Mouse (Mus musculus) forebrain, embryonic 13.5 days (tissue): Measurements from ENCODE around the gene Dnah17. TPM values are rescaled to one million over a fixed set of nuclear protein-coding genes. Genes with fewer than 3 reads are reported as not detected.

Experiments
- ATAC-seq: fragments of 200-750 bp; cut with Nextera tagmentation; 2 replicates; pipeline ENCODE4 v1.8.0; 2017
- H3K27ac ChIP-seq: fragments of 300-500 bp; sonication (generic); 2 replicates; pipeline ENCODE4 v1.5.1; 2015; ENCODE audit warnings: inconsistent platforms, mild to moderate bottlenecking, moderate library complexity
- H3K27me3 ChIP-seq: fragments of 300-500 bp; sonication (generic); 2 replicates; pipeline ENCODE4 v1.6.1; 2015; ENCODE audit warnings: mild to moderate bottlenecking, inconsistent platforms
- H3K36me3 ChIP-seq: fragments of 300-500 bp; sonication (generic); 2 replicates; pipeline ENCODE4 v1.6.1; 2015; ENCODE audit warnings: mild to moderate bottlenecking, inconsistent platforms; ENCODE audit not compliant: poor library complexity, severe bottlenecking
- H3K4me1 ChIP-seq: fragments of 300-500 bp; sonication (generic); 2 replicates; pipeline ENCODE4 v1.6.1; 2015; ENCODE audit warnings: inconsistent platforms
- H3K4me2 ChIP-seq: fragments of 300-500 bp; sonication (generic); 2 replicates; pipeline ENCODE4 v1.6.1; 2015; ENCODE audit warnings: inconsistent platforms, mild to moderate bottlenecking, moderate library complexity
- H3K4me3 ChIP-seq: fragments of 300-500 bp; sonication (generic); 2 replicates; pipeline ENCODE4 v1.5.1; 2015; ENCODE audit warnings: mild to moderate bottlenecking, inconsistent platforms
- H3K9ac ChIP-seq: fragments of 300-500 bp; sonication (generic); 2 replicates; pipeline ENCODE4 v1.6.1; 2015; ENCODE audit warnings: mild to moderate bottlenecking, inconsistent platforms
- H3K9me3 ChIP-seq: fragments of 300-500 bp; sonication (generic); replicated peaks from 2 replicates; pipeline ENCODE4 v1.6.1; 2016; ENCODE audit warnings: inconsistent platforms
- WGBS: fragments of 180-500 bp; shearing (Covaris S2); methylation state at CpG from one replicate; pipeline ENCODE4 v1.1.7; 2015; 5-methylcytosine and 5-hydroxymethylcytosine counted together
- polyA plus RNA-seq: library from polyadenylated mRNA; unstranded; fragments of >200 nt; fragmentation: Nextera tagmentation; extraction: Ambion mirVana; gene quantifications from 2 replicates; pipeline ENCODE4 v1.2.1, GENCODE M21; 2015

Gene Dnah17
- polyA plus RNA-seq, 1 experiment from 2014 or later = 0.27 TPM

GRCm38 (mm10) chr11:118013339-118013738, 117.1 kb downstream of the Dnah17 start:
- peaks cover 40% of the 10 kb centered on the region for H3K36me3 ChIP-seq
- H3K27ac ChIP-seq = no peak overlapping the region
- ATAC-seq = no peak
- H3K4me2 ChIP-seq = no peak overlapping the region
- H3K9ac ChIP-seq = no peak overlapping the region
- H3K4me1 ChIP-seq = peaks cover 12% of the 10 kb centered on the region
- H3K4me3 ChIP-seq = no peak overlapping the region
- 69% methylated on average over 2 of the region's 2 CpGs for WGBS
- H3K9me3 ChIP-seq = no peaks in the 10 kb centered on the region
- no peaks in the 10 kb centered on the region for H3K27me3 ChIP-seq

DNA sequence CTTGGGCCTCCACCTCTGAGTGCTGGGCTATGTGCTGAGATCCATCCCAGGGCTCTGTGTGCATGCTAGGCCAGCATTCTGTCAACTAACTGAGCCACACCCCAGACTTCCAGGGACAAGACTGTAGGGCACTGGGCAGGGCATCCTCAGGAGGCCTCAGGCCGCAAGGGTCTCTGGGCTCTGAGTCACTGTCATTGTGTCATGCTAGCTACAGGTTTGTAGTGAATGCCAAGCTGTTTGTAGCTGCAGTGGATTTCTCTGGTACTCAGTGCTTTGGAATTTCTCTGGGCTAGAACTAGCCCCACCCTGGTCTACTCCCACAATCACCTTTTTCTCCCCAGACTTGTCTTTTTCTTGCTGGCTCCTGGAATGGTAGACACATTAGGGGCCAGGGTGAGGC, 117.8 kb downstream of the Dnah17 start:
- Histone ChIP-seq H3K4me2 (no peak overlapping the region), H3K27ac (no peak overlapping the region), H3K36me3 (peaks cover 33% of the 10 kb centered on the region), H3K4me3 (no peak overlapping the region), H3K9ac (no peak overlapping the region), H3K4me1 (peaks cover 18% of the 10 kb centered on the region), H3K9me3 (no peaks in the 10 kb centered on the region), H3K27me3 (no peaks in the 10 kb centered on the region)
- ATAC-seq = no peak
- WGBS = 100% methylated on average over 1 of the region's 1 CpGs

- Histone ChIP-seq H3K27ac (no peak overlapping the region), H3K4me3 (no peak overlapping the region), H3K9ac (peak overlapping the region; percentile 34), H3K4me1 (peaks cover 21% of the 10 kb centered on the region), H3K36me3 (peaks cover 37% of the 10 kb centered on the region), H3K27me3 (no peaks in the 10 kb centered on the region), H3K9me3 (no peaks in the 10 kb centered on the region), H3K4me2 (no peak overlapping the region)
- WGBS = 53% methylated on average over 4 of the region's 4 CpGs
- ATAC-seq = no peak
Observed at GRCm38 (mm10) chr11:118009865-118010571, 120.4 kb downstream of the Dnah17 start.

DNA sequence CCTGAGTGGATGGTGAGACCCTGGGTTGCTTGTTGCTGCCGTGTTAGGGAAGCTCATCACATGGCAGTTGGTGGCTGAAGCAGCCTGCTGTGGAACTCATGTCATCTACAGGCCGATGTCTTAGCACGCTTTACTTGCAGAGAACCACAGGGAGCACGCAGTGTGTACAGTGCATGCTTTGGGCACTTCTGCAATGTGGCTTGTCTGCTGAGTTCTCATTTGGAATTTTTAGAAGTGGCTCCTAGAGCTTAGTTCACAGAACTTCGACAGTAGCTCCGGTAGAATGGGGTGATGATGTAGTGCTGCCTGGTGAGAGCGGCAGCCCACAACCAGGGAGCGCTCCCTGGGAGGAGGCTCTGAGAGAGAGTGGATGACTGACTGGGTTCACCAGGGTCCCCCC, 121.6 kb downstream of the Dnah17 start:
- H3K36me3 ChIP-seq = peaks cover 40% of the 10 kb centered on the region
- H3K9ac ChIP-seq = no peak overlapping the region
- no peaks in the 10 kb centered on the region for H3K27me3 ChIP-seq
- peaks cover 21% of the 10 kb centered on the region for H3K4me1 ChIP-seq
- no peak for ATAC-seq
- 87% methylated on average over 8 of the region's 8 CpGs for whole genome bisulfite sequencing
- H3K4me2 ChIP-seq = no peak overlapping the region
- no peak overlapping the region for H3K4me3 ChIP-seq
- no peak overlapping the region for H3K27ac ChIP-seq
- no peaks in the 10 kb centered on the region for H3K9me3 ChIP-seq

GRCm38 (mm10) chr11:118008144-118008805, 122.2 kb downstream of the Dnah17 start:
- Histone ChIP-seq H3K9ac (no peak overlapping the region), H3K36me3 (peaks cover 46% of the 10 kb centered on the region), H3K27me3 (no peaks in the 10 kb centered on the region), H3K9me3 (no peaks in the 10 kb centered on the region), H3K4me2 (no peak overlapping the region), H3K4me3 (no peak overlapping the region), H3K4me1 (peaks cover 21% of the 10 kb centered on the region), H3K27ac (no peak overlapping the region)
- ATAC-seq = no peak
- 81% methylated on average over 5 of the region's 5 CpGs for WGBS

GRCm38 (mm10) chr11:118007460-118008143, 122.8 kb downstream of the Dnah17 start:
- Histone ChIP-seq H3K4me2 (no peak overlapping the region), H3K4me1 (peaks cover 21% of the 10 kb centered on the region), H3K36me3 (peaks cover 51% of the 10 kb centered on the region), H3K9me3 (no peaks in the 10 kb centered on the region), H3K27me3 (no peaks in the 10 kb centered on the region), H3K27ac (no peak overlapping the region), H3K9ac (no peak overlapping the region), H3K4me3 (no peak overlapping the region)
- no peak for ATAC-seq
- 80% methylated on average over 8 of the region's 8 CpGs for WGBS

DNA sequence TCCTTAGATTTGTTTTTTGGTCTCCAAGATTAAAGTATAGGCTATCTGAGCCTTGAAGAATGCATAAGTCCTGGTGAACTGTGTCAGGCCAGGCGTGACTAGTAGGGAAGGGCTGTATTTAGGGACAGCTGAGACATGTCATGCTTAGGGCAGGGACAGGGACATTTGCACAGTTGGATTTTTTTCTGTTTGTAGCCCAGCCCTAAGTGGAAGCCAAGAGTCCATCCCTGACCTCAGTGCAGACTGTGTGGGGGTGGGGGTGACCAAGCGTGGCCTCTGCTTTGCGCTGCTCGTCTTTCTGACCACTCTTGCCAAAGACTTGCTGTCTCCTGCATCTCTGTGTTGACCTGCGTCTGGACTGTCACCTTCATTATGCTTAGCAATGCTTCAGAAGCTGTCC, 126.2 kb downstream of the Dnah17 start:
- H3K27me3 ChIP-seq = no peaks in the 10 kb centered on the region
- H3K27ac ChIP-seq = no peak overlapping the region
- 92% methylated on average over 5 of the region's 5 CpGs for WGBS
- peaks cover 79% of the 10 kb centered on the region for H3K36me3 ChIP-seq
- ATAC-seq = no peak
- H3K9ac ChIP-seq = no peak overlapping the region
- H3K4me3 ChIP-seq = no peak overlapping the region
- no peak overlapping the region for H3K4me2 ChIP-seq
- H3K9me3 ChIP-seq = no peaks in the 10 kb centered on the region
- H3K4me1 ChIP-seq = peaks cover 14% of the 10 kb centered on the region

GRCm38 (mm10) chr11:118003718-118004117, 126.7 kb downstream of the Dnah17 start:
- WGBS = 91% methylated on average over 5 of the region's 5 CpGs
- no peaks in the 10 kb centered on the region for H3K9me3 ChIP-seq
- no peak overlapping the region for H3K27ac ChIP-seq
- ATAC-seq = no peak
- H3K27me3 ChIP-seq = no peaks in the 10 kb centered on the region
- H3K9ac ChIP-seq = no peak overlapping the region
- no peak overlapping the region for H3K4me2 ChIP-seq
- H3K4me3 ChIP-seq = no peak overlapping the region
- H3K4me1 ChIP-seq = peaks cover 9% of the 10 kb centered on the region; the same call in 1 of the 2 replicates
- peaks cover 82% of the 10 kb centered on the region for H3K36me3 ChIP-seq

DNA sequence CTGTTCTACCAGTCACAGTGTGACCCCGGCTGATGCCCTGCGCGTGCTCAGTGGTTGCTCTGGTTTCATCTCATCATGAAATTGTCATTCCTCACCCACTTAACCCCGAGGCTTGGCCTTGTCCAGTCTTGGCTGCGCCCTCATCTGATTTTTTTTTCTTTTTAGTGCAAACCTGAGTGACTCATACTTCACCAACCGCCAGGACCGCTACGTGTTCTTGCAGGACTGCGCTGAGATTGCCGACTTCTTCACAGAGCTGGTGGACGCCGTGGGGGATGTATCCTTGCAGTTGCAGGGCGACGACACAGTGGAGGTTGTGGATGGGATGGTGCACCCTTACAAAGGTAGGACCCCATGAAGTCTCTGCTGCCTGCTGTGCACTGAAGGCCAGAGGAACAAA, 127.3 kb downstream of the Dnah17 start:
- H3K4me2 ChIP-seq = no peak overlapping the region
- H3K4me1 ChIP-seq = peaks cover 9% of the 10 kb centered on the region; the same call in 1 of the 2 replicates
- no peak for ATAC-seq
- no peak overlapping the region for H3K27ac ChIP-seq
- H3K36me3 ChIP-seq = peaks cover 87% of the 10 kb centered on the region
- no peaks in the 10 kb centered on the region for H3K9me3 ChIP-seq
- no peak overlapping the region for H3K9ac ChIP-seq
- no peak overlapping the region for H3K4me3 ChIP-seq
- no peaks in the 10 kb centered on the region for H3K27me3 ChIP-seq
- WGBS = 97% methylated on average over 14 of the region's 14 CpGs

GRCm38 (mm10) chr11:118000565-118001215, 129.7 kb downstream of the Dnah17 start:
- H3K4me2 ChIP-seq = no peak overlapping the region
- H3K36me3 ChIP-seq = peaks cover 78% of the 10 kb centered on the region
- H3K27me3 ChIP-seq = no peaks in the 10 kb centered on the region
- H3K4me1 ChIP-seq = 0 out of 2 replicates have a peak, but pooled peaks cover 3% of the 10 kb centered on the region
- WGBS = 95% methylated on average over 7 of the region's 7 CpGs
- H3K4me3 ChIP-seq = no peak overlapping the region
- no peak for ATAC-seq
- H3K9ac ChIP-seq = no peak overlapping the region
- no peaks in the 10 kb centered on the region for H3K9me3 ChIP-seq
- no peak overlapping the region for H3K27ac ChIP-seq

- no peak for ATAC-seq
- H3K9me3 ChIP-seq = no peaks in the 10 kb centered on the region
- H3K4me3 ChIP-seq = no peak overlapping the region
- no peak overlapping the region for H3K4me2 ChIP-seq
- no peaks in the 10 kb centered on the region for H3K27me3 ChIP-seq
- WGBS = 86% methylated on average over 1 of the region's 1 CpGs
- no peak overlapping the region for H3K27ac ChIP-seq
- H3K36me3 ChIP-seq = peaks cover 72% of the 10 kb centered on the region
- H3K4me1 ChIP-seq = 0 out of 2 replicates have a peak, but pooled peaks cover 8% of the 10 kb centered on the region
- no peak overlapping the region for H3K9ac ChIP-seq
Observed at GRCm38 (mm10) chr11:118000083-118000482, 130.4 kb downstream of the Dnah17 start.
